Mouse (Mus musculus): ENCODE measurements around the gene Fbxw21.

DNA sequence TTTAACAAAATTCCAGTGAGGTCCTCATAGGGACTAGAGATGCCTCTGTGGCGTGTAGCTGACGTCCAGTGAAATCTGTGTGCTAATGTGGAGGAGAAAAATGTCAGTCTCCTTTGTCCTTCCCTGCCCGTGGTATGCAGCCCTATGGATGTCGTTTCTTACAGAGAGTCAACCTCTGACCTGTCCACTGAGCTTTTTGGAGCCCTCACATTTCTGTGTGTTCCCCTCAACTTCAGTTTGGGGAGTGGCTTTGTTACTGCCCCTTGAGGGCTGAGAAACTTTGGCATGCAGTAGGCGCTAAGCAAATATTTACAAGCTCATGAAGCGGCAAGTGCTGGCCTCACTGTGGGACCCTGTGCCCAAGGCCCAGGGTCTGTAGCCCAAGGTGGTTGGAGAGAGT lies 64.5 kb downstream of the Fbxw21 start:
- TF ChIP-seq CTCF (IDR thresholded peaks at IDR 0.05; ENCODE audit: low read depth, low read length): no peak
- TF ChIP-seq POLR2A (IDR thresholded peaks at IDR 0.05; ENCODE audit: extremely low read depth, insufficient read depth, low read length): no peak
